Mouse (Mus musculus) colon, adult 2 months (tissue): ENCODE measurements around the gene Nlrp10. TPM values are rescaled to one million over a fixed set of nuclear protein-coding genes. Genes with fewer than 3 reads are reported as not detected.

ENCODE experiments used
- polyA plus RNA-seq: library from polyadenylated mRNA; depleted of rRNA; stranded (reverse); fragments of >200 nt; gene quantifications from 2 replicates; pipeline ENCODE4 v1.2.3, GENCODE M21; 2012; rRNA removed

Nlrp10 gene
- 0.47 and 0.63 TPM in 2 replicates for polyA plus RNA-seq

DNA sequence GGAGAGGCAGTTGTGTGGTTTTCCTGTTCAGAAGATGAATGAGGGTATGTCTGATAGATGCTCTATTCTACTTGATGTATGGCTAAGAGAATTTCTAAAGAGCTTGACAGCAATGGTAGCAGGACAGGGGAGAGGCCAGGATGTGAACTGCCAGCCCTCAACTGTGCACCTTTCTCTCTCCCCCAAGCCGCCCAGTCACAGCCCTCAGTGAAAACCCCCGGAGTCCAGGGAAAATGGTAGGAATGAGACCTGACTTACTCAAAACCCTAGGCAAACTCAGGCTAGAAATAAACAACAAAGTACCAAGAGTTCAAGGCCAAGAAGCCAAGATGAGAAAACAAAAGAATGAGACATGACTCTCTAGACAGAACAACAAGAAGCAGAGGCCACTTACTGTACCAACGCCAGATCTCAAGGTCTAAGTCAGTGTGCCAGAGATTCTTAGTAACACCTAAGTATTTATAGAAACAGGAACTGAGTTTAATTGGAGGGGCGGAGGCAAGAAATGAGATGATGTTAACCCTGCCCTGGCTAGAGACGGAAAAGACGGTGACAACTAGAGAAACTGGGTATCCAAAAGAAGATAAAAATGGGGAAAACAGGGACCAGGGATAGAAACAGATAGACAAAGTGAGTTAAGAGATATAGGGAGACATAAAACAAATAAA, at the start of gene Nlrp10:
TSS of gene Nlrp10 (minus strand) at position 453 of the 668 bp plus-strand sequence.

DNA sequence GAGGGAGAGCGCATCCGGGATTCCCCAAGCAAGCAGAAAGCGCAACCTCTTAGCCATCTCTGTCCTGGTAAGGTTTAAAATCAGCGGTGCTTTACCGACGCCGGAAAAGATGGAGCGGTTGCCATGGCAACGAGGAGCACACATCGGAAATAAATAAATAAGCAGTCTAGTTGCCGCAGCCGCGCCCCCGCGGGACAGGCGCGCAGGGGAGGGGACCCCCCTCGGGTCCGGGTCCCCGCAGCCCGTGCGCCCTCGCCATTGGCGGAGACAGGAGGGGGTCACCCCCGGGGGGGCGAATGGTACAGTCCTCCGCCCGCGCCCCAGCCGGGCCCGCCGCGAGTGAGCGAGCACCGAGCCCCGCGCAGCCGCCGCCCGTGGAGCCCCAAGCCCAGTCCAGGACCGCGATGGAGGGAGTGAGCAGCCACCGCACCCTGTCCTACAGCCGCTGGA, 20.4 kb upstream of the Nlrp10 start, which contains the start of gene Tub:
TSS of gene Tub (plus strand) at position 27 of the 450 bp plus-strand sequence.

DNA sequence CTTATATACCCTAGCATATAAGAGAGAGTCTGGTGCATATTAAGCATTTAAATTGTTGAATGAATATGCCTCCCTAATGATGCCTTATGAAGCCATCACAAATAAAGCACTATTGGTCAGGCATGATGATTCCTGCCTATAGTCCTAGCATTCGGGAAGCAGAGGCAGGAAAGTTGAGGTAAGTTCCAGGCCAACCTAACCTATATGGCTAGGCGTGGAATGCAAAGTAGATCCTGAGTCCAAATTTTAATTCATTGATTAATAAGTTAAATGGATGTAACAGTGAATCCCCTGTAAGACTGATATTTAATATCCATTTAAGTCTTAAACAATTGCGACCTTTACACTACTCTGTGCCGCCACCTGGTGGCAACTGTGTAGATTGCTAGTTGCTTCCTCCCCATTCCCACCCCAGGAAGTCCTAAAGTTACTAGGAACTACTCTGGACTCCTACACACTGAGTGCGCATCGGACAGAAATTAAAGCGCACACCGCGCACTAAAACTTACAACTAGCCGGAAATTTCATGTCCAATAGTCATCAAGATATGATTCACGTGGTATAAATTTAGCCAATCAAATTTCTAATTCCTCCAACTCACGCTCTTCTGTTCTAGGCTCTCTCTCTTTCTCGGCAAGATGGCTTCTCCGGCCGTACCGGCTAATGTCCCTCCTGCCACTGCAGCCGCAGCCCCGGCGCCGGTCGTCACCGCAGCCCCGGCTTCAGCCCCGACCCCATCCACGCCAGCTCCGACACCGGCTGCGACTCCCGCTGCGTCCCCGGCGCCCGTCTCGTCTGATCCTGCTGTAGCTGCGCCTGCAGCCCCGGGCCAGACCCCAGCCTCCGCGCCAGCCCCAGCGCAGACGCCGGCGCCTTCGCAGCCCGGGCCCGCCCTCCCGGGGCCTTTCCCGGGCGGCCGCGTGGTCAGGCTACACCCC, 4.1 kb upstream of the Nlrp10 start, which contains the start of gene Eif3f:
TSS of gene Eif3f (plus strand) at position 624 of the 938 bp plus-strand sequence.

DNA sequence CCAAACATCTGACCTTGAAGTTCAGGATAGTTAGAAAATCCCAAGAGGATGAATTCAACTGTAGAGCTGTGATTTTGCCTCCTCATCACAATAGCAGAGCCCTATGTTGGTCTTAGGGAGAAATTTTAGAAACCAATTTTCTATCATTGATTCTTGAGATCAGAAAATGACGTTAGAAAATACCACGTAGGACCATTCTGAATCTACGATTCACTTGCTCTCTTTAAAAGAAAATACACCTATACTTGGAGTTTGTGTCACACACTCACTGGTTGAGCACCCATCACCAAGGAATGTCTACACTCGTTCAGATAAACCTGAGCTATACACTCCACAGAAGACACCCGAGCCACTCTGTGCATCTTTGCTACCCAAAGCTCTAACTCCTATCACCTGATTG, 35.7 kb downstream of the Nlrp10 start, which contains the start of gene Olfr519:
TSS of gene Olfr519 (minus strand) at position 101 of the 400 bp plus-strand sequence.

DNA sequence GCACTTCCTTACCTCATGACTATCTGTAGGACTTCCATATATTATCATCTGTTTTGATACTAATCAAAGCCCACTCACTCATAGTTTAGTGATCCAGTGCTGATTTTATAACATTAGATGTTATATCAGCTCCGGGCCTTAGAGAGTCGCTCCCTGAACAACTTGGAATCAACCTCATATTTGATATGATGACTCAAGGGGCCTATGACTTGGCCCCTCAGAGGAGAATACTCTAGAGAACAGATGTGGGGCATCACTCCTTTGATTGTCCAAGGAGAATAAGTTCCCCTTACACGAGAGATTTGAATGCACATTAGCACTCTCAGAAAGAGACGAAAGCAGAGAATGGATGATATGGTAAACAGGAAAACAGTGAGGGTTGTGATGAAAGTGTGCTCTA, 45.1 kb downstream of the Nlrp10 start, which contains the start of gene Olfr518:
TSS of gene Olfr518 (minus strand) at position 101 of the 400 bp plus-strand sequence.

DNA sequence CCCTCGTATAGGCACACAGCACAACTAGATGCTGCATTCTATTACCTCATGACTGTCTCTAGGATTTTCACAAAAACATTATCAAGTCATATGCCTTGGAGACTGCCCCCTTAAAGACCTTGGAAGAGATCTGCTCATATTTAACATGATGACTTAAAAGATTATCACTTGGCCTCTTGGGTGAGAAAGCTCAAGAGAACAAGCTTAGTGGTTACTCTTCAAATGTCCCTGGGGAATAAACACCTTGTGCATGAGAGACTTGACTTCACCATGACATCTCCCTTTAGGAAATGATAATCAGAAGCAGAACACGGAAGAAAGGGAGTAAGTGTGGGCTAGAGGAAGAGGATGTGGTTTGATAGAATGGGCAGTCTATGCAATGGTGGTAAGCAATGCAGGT, 57.7 kb downstream of the Nlrp10 start, which contains the start of gene Olfr517:
TSS of gene Olfr517 (minus strand) at position 101 of the 400 bp plus-strand sequence.

Other genes with a start within 250 kb of the Nlrp10 start
- not detected in 2 replicates for gene Olfr512, start 216.9 kb downstream of the Nlrp10 start, polyA plus RNA-seq
- gene Olfr513, start 179.2 kb downstream of the Nlrp10 start, polyA plus RNA-seq, result not detected in 2 replicates
- gene Olfr514, start 104.2 kb downstream of the Nlrp10 start, polyA plus RNA-seq, result not detected in 2 replicates
- gene Olfr516, start 79.6 kb downstream of the Nlrp10 start, polyA plus RNA-seq, result not detected in 2 replicates
- not detected in 2 replicates for gene Olfr517, start 57.8 kb downstream of the Nlrp10 start, polyA plus RNA-seq
- not detected in 2 replicates for gene Olfr518, start 45.2 kb downstream of the Nlrp10 start, polyA plus RNA-seq
- gene Olfr519, start 35.8 kb downstream of the Nlrp10 start, polyA plus RNA-seq, result not detected in 2 replicates
- 200 and 254 TPM in 2 replicates for gene Eif3f, start 4.2 kb upstream of the Nlrp10 start, polyA plus RNA-seq
- 1.6 and 1.8 TPM in 2 replicates for gene Tub, start 20.2 kb upstream of the Nlrp10 start, polyA plus RNA-seq
- 1.5 and 2.8 TPM in 2 replicates for gene Ric3, start 153.2 kb upstream of the Nlrp10 start, polyA plus RNA-seq
- gene Lmo1, start 245.0 kb upstream of the Nlrp10 start, polyA plus RNA-seq, result 2.1 and 4.8 TPM in 2 replicates